Mouse (Mus musculus) ES-E14 (cell line): ENCODE results near the gene Higd1c. TPM values are rescaled to one million over a fixed set of nuclear protein-coding genes. Genes with fewer than 3 reads are reported as not detected.

ENCODE experiments used
- DNase-seq: peaks from one replicate; pipeline ENCODE4 v3.0.0-alpha.2; 2013; ENCODE audit warnings: low read depth, low spot score
- H3K27ac ChIP-seq: 2 replicates; pipeline ENCODE4 v1.5.1; 2012; ENCODE audit warnings: low read depth, mild to moderate bottlenecking, low read length, moderate library complexity, mixed read lengths; ENCODE audit not compliant: poor library complexity, insufficient read depth, severe bottlenecking
- H3K36me3 ChIP-seq: 2 replicates; pipeline ENCODE4 v1.6.1; 2012; ENCODE audit warnings: mild to moderate bottlenecking, low read length, moderate library complexity, mixed read lengths; ENCODE audit not compliant: control insufficient read depth, poor library complexity, insufficient read depth, severe bottlenecking
- H3K4me1 ChIP-seq, 2 experiments: fragments of 150-350 bp in 1 of 2; sonication (generic) in 1 of 2; 2 replicates each; pipeline ENCODE4 v1.6.1; 2012; ENCODE audit warnings: low read length in 2 of 2, mild to moderate bottlenecking in 1 of 2, mixed read lengths in 1 of 2; ENCODE audit not compliant: control insufficient read depth in 2 of 2, insufficient read depth in 2 of 2, poor library complexity in 1 of 2
- H3K4me3 ChIP-seq, 2 experiments: fragments of 150-350 bp in 1 of 2; sonication (generic) in 1 of 2; 2 replicates each; pipeline ENCODE4 v1.5.1; 2012; ENCODE audit warnings: low read length in 2 of 2, low read depth in 1 of 2, mild to moderate bottlenecking in 1 of 2, mixed read lengths in 1 of 2; ENCODE audit not compliant: insufficient read depth in 1 of 2, poor library complexity in 1 of 2, severe bottlenecking in 1 of 2
- H3K9ac ChIP-seq: 2 replicates; pipeline ENCODE4 v1.6.1; 2012; ENCODE audit warnings: low read depth, mild to moderate bottlenecking, low read length, mixed read lengths; ENCODE audit not compliant: poor library complexity, insufficient read depth, severe bottlenecking
- H3K9me3 ChIP-seq: fragments of 150-350 bp; sonication (generic); 2 replicates; pipeline ENCODE4 v1.6.1; 2012; ENCODE audit warnings: low read depth, mild to moderate bottlenecking, low read length; ENCODE audit not compliant: control insufficient read depth, insufficient read depth
- CHD2 ChIP-seq: IDR thresholded peaks from 2 replicates; pipeline ENCODE4 v1.6.1; 2014; ENCODE audit warnings: mild to moderate bottlenecking, low read depth, low read length, inconsistent platforms
- HCFC1 ChIP-seq: IDR thresholded peaks from 2 replicates; pipeline ENCODE4 v1.6.1; 2012; ENCODE audit warnings: low read length, inconsistent platforms, borderline replicate concordance; ENCODE audit not compliant: insufficient read depth
- MAFK ChIP-seq: IDR thresholded peaks from 2 replicates; pipeline ENCODE4 v1.6.1; 2014; ENCODE audit warnings: mild to moderate bottlenecking, low read depth, low read length, inconsistent platforms; ENCODE audit not compliant: insufficient read depth
- ZC3H11A ChIP-seq: IDR thresholded peaks from 2 replicates; pipeline ENCODE4 v1.6.1; 2012; ENCODE audit warnings: low read depth, mild to moderate bottlenecking, inconsistent platforms, low read length, borderline replicate concordance
- ZNF384 ChIP-seq: IDR thresholded peaks from 2 replicates; pipeline ENCODE4 v1.6.1; 2012; ENCODE audit warnings: low read depth, low read length, inconsistent platforms
- in situ Hi-C, 2 experiments: fragments of 600-800 bp; cut with MboI; formaldehyde crosslinking; loops; one replicate each; pipeline ENCODE4 v1.15.1; 2025; ENCODE audit warnings: low sequenced_read_pairs in 2 of 2, inconsistent platforms in 1 of 2; ENCODE audit not compliant: unreplicated experiment in 2 of 2
- total RNA-seq: library from RNA; depleted of rRNA; stranded (reverse); fragments of 300-350 nt; gene quantifications from 2 replicates; pipeline ENCODE4 v1.2.3, GENCODE M21; 2012

The Higd1c gene
- total RNA-seq, 1 experiment = not detected

DNA sequence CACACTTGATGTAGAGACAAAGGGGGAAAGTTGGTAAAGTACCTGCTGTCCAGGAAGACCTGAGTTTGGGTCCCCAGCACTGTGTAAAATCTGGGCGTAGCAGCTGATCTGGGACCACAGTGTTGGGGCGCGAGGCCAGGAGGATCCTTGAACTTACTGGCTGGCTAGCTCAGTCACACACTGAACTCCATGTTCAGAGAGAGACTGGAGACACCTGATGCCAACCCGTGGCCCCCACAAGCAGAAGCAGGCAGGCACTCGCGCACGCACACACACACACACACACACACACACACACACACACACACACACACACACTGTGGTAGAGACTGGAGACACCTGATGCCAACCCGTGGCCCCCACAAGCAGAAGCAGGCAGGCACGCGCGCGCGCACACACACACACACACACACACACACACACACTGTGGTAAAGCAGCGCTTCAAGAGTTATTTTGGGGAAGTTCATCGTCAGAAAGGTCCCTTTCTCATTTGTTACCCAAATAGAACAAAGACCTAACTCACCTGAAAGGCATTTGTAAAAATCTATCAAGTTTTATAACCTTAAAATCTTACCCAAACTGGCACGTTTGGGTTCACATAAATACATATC lies 24.0 kb downstream of the Higd1c start:
- no peak for TF ChIP-seq HCFC1
- TF ChIP-seq ZC3H11A = no peak
- no peak for TF ChIP-seq MAFK
- TF ChIP-seq CHD2 = no peak
- TF ChIP-seq ZNF384 = no peak
- Histone ChIP-seq H3K9me3 (no peaks in the 10 kb centered on the region), H3K4me3 (no peak overlapping the region), H3K27ac (no peak overlapping the region), H3K36me3 (peaks cover 4% of the 10 kb centered on the region; the same call in 1 of the 2 replicates), H3K9ac (no peak overlapping the region), H3K4me1 (peaks cover 2 to 4% of the 10 kb centered on the region in 2 experiments; a peak in 2 of 4 replicates)
- in situ Hi-C loops = no loop called here
- no peak for DNase-seq

DNA sequence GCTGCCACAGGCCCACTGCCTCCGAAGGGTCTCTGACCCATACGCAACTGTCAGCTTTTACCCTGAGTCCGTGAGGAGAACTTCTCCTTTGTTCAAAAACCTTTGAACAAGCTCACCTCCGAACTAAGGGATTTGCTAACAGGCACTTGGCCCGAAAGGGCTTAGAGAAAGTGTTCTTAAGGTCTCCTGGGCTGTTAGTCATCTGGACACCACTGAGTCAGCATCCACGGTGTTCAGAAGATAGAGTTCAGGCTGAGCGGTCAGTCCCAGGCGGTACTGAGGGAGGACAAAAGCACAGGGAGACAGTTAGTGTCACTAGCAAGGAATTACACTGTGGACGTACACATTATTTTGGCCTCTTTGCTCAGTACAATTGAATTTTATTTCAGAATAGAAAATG lies 24.5 kb downstream of the Higd1c start:
- TF ChIP-seq ZNF384 = no peak
- no peak for TF ChIP-seq CHD2
- no peak for TF ChIP-seq MAFK
- H3K9me3 ChIP-seq = no peaks in the 10 kb centered on the region
- H3K4me1 ChIP-seq = peaks cover 2 to 4% of the 10 kb centered on the region in 2 experiments; a peak in 2 of 4 replicates
- peaks cover 10% of the 10 kb centered on the region for H3K36me3 ChIP-seq
- no peak overlapping the region for H3K27ac ChIP-seq
- no peak overlapping the region for H3K4me3 ChIP-seq
- in situ Hi-C loops = no loop called here
- DNase-seq = no peak
- no peak overlapping the region for H3K9ac ChIP-seq

DNA sequence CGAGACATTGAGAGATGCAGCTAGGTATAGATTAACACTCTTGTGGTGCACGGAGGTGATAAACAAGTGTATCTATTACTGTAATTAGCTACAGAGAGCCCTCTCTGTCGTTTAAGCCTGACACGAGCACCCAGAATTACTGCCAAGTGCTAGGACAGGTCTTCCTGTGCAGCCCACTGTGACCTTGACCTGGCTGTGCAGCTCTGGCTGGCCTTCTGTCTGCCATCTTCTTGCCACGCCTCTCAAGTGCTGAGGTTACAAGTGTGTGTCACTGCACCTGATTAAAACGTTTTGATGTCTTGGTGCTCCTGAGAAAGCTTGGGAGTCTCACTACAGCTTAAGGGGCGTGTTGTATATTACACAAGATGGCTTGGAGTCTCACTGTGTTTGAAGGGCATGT lies 26.7 kb downstream of the Higd1c start:
- Histone ChIP-seq H3K27ac (no peak overlapping the region), H3K4me1 (peaks cover 2 to 4% of the 10 kb centered on the region in 2 experiments; a peak in 2 of 4 replicates)

DNA sequence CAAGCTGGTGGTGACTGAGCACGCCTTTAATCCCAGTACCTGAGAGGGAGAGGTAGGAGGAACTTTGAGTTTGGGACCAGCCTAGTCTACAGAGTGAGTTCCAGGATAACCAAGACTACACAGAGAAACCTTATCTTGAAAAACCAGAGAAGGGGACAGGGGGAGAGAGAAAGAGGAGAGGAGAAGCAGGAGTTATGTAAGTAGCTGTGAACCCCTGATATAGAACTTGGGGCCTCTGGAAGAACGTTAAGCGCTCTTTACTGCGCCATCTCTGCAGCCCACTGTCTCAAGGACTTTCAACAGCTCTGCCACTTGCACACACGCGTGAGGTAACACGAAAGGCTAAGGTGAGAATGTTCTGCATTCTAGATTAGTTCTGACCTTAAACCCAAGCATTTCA lies 27.3 kb downstream of the Higd1c start:
- no peak overlapping the region for H3K9ac ChIP-seq
- peaks cover 16% of the 10 kb centered on the region for H3K36me3 ChIP-seq
- no peak for DNase-seq
- H3K27ac ChIP-seq = no peak overlapping the region
- H3K4me3 ChIP-seq = no peak overlapping the region
- in situ Hi-C loops = no loop called here
- H3K4me1 ChIP-seq = peaks cover 2 to 4% of the 10 kb centered on the region in 2 experiments; a peak in 2 of 4 replicates
- no peak for TF ChIP-seq ZC3H11A
- TF ChIP-seq HCFC1 = no peak
- TF ChIP-seq CHD2 = no peak
- TF ChIP-seq ZNF384 = no peak
- no peak for TF ChIP-seq MAFK
- no peaks in the 10 kb centered on the region for H3K9me3 ChIP-seq

More for the DNA sequence above, 26.7 kb downstream of the Higd1c start:
- Histone ChIP-seq H3K9ac (no peak overlapping the region), H3K36me3 (peaks cover 14% of the 10 kb centered on the region), H3K9me3 (no peaks in the 10 kb centered on the region), H3K4me3 (no peak overlapping the region)
- DNase-seq = no peak
- in situ Hi-C loops = no loop called here
- no peak for TF ChIP-seq ZNF384
- TF ChIP-seq HCFC1 = no peak
- TF ChIP-seq MAFK = no peak
- no peak for TF ChIP-seq CHD2
- TF ChIP-seq ZC3H11A = no peak

DNA sequence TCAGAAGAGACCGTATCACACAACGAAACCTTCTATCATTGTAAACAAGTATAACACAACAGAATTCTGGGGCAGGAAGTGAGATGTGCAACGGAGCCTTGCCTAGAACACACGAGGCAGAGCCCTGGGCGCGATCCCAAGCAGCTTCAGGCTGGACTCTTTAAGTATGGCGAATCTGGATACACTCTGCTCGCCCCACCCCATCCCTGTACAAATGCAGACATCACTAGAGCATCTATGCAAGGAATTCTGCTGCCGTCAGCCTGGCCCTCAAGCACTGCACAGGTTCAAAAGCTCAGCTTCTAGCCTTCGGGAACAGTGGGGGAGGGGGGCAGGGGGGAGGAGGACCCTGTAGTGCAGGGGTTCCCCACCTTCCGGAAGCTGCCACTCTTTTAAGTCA lies 28.7 kb downstream of the Higd1c start:
- TF ChIP-seq CHD2 (no peak), MAFK (no peak), HCFC1 (no peak), ZNF384 (no peak), ZC3H11A (no peak)
- Histone ChIP-seq H3K27ac (no peak overlapping the region), H3K9me3 (no peaks in the 10 kb centered on the region), H3K9ac (no peak overlapping the region), H3K4me1 (peaks cover 2 to 4% of the 10 kb centered on the region in 2 experiments; a peak in 2 of 4 replicates), H3K36me3 (peaks cover 23% of the 10 kb centered on the region), H3K4me3 (no peak overlapping the region)
- in situ Hi-C loops = no loop called here
- peak; percentile 8 for DNase-seq
